Mouse (Mus musculus): ENCODE measurements around the gene Palm2.

DNA sequence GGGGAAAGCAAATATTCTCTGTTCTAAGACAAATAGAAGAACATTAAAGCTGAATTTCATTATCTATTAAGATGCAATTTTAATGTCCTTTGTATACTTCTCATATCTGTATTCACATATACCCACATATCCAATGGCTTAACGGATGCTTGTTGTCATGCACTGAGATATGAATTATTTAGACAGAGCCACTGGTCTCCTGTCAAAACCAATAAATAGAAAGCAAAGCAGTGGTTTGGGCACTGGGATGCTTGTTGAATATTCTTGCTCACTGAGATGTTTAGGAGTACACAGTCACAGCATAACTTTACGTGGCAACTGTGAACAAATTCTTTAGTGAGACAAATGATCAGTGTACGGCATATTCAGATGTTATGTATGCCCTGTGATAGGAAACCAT lies 206.9 kb downstream of the Palm2 start:
- TF ChIP-seq CTCF (IDR thresholded peaks at IDR 0.05; ENCODE audit: insufficient read depth, low read depth, low read length) (no peak), POLR2A (IDR thresholded peaks at IDR 0.05; ENCODE audit: insufficient read depth, low read depth, low read length) (no peak)

Measured in olfactory bulb, adult 2 months (tissue).